Mouse (Mus musculus) embryonic facial prominence, embryonic 14.5 days (tissue): ENCODE measurements around the gene Vars. TPM values are rescaled to one million over a fixed set of nuclear protein-coding genes. Genes with fewer than 3 reads are reported as not detected.

ENCODE experiments used
- ATAC-seq: fragments of 200-750 bp; cut with Nextera tagmentation; 2 replicates; pipeline ENCODE4 v1.8.0; 2017; ENCODE audit warnings: low read depth, moderate number of reproducible peaks, moderate TSS enrichment
- DNase-seq: peaks from one replicate; pipeline ENCODE4 v3.0.0-alpha.2; 2015; ENCODE audit warnings: low spot score
- H3K27ac ChIP-seq: fragments of 300-500 bp; sonication (generic); replicated peaks from 2 replicates; pipeline ENCODE4 v1.5.1; 2014; ENCODE audit warnings: low read depth, mild to moderate bottlenecking, low read length, moderate library complexity
- H3K27me3 ChIP-seq: fragments of 300-500 bp; sonication (generic); replicated peaks from 2 replicates; pipeline ENCODE4 v1.6.1; 2014; ENCODE audit warnings: low read length; ENCODE audit not compliant: control insufficient read depth, insufficient read depth
- H3K36me3 ChIP-seq: fragments of 300-500 bp; sonication (generic); 2 replicates; pipeline ENCODE4 v1.6.1; 2014; ENCODE audit warnings: low read length, mixed read lengths; ENCODE audit not compliant: control insufficient read depth, insufficient read depth
- H3K4me1 ChIP-seq: fragments of 300-500 bp; sonication (generic); 2 replicates; pipeline ENCODE4 v1.6.1; 2014; ENCODE audit warnings: antibody characterized with exemption, low read length; ENCODE audit not compliant: control insufficient read depth, insufficient read depth
- H3K4me2 ChIP-seq: fragments of 300-500 bp; sonication (generic); 2 replicates; pipeline ENCODE4 v1.6.1; 2014; ENCODE audit warnings: low read depth, mild to moderate bottlenecking, low read length, moderate library complexity, mixed read lengths
- H3K4me3 ChIP-seq: fragments of 300-500 bp; sonication (generic); 2 replicates; pipeline ENCODE4 v1.5.1; 2014; ENCODE audit warnings: low read depth, mild to moderate bottlenecking, low read length
- H3K9ac ChIP-seq: fragments of 300-500 bp; sonication (generic); 2 replicates; pipeline ENCODE4 v1.6.1; 2014; ENCODE audit warnings: low read depth, mild to moderate bottlenecking, low read length, moderate library complexity, mixed read lengths
- H3K9me3 ChIP-seq: fragments of 300-500 bp; sonication (generic); 2 replicates; pipeline ENCODE4 v1.6.1; 2016; ENCODE audit warnings: low read length; ENCODE audit not compliant: control insufficient read depth
- WGBS: fragments of 180-500 bp; shearing (Covaris S2); extraction: QIAGEN DNeasy Blood & Tissue Kit; methylation state at CpG from one replicate; pipeline ENCODE4 v1.1.7; 2014; 5-methylcytosine and 5-hydroxymethylcytosine counted together
- polyA plus RNA-seq: library from polyadenylated mRNA; unstranded; fragments of >200 nt; fragmentation: Nextera tagmentation; extraction: Ambion mirVana; gene quantifications from 2 replicates; pipeline ENCODE4 v1.2.1, GENCODE M21; 2014

Gene Vars
- polyA plus RNA-seq, 1 experiment from 2014 or later = 80.3 TPM

DNA sequence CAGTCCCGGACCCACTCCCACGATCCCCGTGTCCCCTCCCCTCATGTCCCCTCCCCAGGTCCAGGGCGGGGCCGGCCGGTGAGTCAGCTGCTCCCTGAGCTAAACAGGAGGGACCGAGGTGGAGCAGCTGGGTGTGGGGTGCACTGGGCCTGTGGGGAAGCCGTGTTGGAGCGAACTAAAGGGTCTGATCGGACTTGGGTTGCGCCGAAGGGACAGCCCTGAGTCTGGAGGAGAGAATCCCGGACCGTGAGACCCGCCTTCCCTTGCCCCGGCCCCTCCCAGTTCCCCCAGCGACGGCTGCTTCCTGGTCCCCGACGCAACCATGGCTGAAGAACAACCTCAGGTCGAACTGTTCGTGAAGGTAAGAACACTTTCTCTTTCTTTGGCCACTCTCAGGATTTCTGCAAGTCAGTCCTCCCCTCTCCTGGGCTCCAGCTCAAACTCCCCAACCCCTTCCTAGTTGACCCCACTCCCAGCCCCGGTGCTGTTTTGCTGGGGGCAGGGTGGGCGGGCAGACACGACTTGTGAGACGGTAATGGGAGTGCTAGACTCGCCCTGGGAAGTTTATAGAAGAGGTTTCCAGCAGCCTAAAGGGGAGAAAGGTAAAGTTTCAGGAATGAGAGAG is 49.5 kb downstream of the Vars start:
- Histone ChIP-seq H3K9ac (peak overlapping the region; percentile 84), H3K27ac (peak overlapping the region; percentile 96), H3K27me3 (no peaks in the 10 kb centered on the region), H3K9me3 (no peaks in the 10 kb centered on the region), H3K4me2 (peak overlapping the region; percentile 83), H3K4me1 (peaks cover 46% of the 10 kb centered on the region), H3K36me3 (peaks cover 30% of the 10 kb centered on the region), H3K4me3 (peak overlapping the region; percentile 61)
- WGBS = under 1% methylated on average over 21 of the region's 27 CpGs
- DNase-seq (peak; percentile 85), ATAC-seq (peak; percentile 34)

DNA sequence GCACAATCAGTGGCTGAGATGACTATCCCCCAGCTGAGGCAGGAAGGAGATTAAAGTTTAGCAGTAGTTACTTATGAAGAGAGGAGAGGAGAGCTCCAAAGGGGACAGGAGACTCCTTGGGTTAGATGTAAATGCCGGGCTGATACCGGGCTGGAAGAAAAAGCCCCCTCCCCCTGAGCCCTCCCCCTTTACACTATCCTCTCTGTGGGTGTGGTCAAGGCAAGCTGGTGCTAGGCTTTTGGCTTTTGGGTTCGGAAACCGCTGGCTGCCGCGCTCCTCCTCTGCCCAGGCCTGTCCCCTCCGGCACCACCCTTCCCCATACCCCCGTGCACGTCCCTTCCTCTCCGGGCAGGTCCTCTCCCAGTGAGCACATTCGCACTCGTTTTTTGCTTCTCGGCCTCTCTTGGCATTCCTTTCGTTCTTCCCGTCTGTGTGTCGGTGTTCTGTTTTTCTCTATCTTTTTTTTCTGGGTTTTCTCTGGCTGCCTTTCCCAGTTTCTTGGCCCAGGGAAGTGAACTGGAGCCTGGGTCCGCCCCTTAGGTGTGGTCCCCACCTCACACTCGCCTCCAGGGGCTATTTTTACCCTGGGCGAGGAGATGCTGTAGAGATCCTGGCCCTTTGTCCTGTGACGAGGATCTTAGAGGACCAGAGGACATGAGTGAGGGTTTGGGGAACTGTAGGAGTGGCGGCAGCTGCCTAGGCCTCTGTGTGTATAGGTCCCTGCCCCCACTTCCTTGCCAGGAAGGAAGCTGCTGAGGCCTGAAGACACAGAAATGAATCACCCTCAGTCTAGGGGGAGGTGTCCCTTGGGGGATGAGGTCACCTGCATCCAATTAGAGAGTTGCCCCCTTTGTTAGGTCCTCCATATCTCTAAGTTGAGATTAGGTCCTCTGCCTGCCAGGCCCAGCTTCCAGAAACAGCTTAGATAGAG is 50.6 kb downstream of the Vars start:
- Histone ChIP-seq H3K27me3 (no peaks in the 10 kb centered on the region), H3K27ac (peak overlapping the region; percentile 96), H3K9ac (peak overlapping the region; percentile 84), H3K4me1 (peaks cover 36% of the 10 kb centered on the region), H3K36me3 (peaks cover 42% of the 10 kb centered on the region), H3K4me2 (peak overlapping the region; percentile 83), H3K9me3 (no peaks in the 10 kb centered on the region), H3K4me3 (peak overlapping the region; percentile 61)
- WGBS = under 1% methylated on average over 21 of the region's 21 CpGs
- ATAC-seq (peak; percentile 45), DNase-seq (peak; percentile 92)

GRCm38 (mm10) chr17:35052271-35052798 is 51.5 kb downstream of the Vars start:
- WGBS = 68% methylated on average over 12 of the region's 12 CpGs
- peaks cover 47% of the 10 kb centered on the region for H3K36me3 ChIP-seq
- DNase-seq = no peak

DNA sequence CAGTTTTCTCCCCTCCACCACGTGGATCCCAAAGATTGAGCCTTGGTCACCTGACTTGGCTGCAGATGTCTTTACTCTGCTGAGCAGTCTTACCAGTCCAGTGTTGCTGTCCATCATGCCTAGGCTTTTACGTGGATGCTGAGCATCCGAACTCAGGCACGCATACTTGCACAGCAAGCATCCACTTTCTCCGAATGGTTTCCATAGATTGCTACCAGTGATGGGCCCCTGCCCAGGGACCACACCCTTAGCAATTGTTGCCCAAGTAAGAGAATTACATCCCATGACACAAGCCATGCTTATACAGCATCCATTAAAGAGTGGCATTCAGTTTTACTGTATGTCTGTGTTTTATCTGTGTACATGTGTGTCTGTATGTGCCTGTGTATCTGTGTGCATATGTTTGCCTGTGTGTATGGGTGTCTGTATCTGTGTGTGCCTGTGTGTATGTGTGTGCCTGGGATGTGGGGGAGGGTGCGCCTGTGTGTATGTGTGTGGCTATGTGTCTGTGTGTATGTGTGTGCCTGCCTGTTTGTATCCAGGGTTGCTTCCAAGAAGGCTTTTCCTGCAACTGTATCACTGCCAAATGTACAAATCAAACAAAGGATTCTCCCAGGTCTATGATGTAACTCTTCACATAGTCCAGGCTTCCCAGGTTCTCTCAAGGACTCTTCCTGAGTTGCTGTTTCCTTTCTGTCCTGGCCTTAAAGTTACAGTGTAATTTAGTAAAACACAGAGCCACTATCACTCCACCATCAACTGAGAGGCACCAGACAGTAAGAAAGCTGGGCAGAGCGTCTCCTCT is 55.1 kb downstream of the Vars start:
- DNase-seq (no peak), ATAC-seq (no peak)
- H3K27me3 ChIP-seq = no peaks in the 10 kb centered on the region
- no peak overlapping the region for H3K27ac ChIP-seq
- H3K4me1 ChIP-seq = peaks cover 8% of the 10 kb centered on the region
- no peak overlapping the region for H3K4me2 ChIP-seq
- 87% methylated on average over 7 of the region's 7 CpGs for WGBS
- peaks cover 64% of the 10 kb centered on the region for H3K36me3 ChIP-seq
- H3K4me3 ChIP-seq = no peak overlapping the region
- no peaks in the 10 kb centered on the region for H3K9me3 ChIP-seq
- H3K9ac ChIP-seq = no peak overlapping the region

More at GRCm38 (mm10) chr17:35052271-35052798, 51.5 kb downstream of the Vars start:
- peak overlapping the region; percentile 84 for H3K9ac ChIP-seq
- no peak for ATAC-seq
- peaks cover 30% of the 10 kb centered on the region for H3K4me1 ChIP-seq
- H3K27ac ChIP-seq = peak overlapping the region; percentile 96
- H3K9me3 ChIP-seq = no peaks in the 10 kb centered on the region
- H3K4me3 ChIP-seq = peak overlapping the region; percentile 61
- no peaks in the 10 kb centered on the region for H3K27me3 ChIP-seq
- peak overlapping the region; percentile 83 for H3K4me2 ChIP-seq

- no peaks in the 10 kb centered on the region for H3K9me3 ChIP-seq
- H3K9ac ChIP-seq = no peak overlapping the region
- no peak overlapping the region for H3K4me3 ChIP-seq
- WGBS = 79% methylated on average over 3 of the region's 3 CpGs
- no peak overlapping the region for H3K27ac ChIP-seq
- DNase-seq = no peak
- H3K4me1 ChIP-seq = peaks cover 3% of the 10 kb centered on the region
- H3K4me2 ChIP-seq = no peak overlapping the region
- peaks cover 74% of the 10 kb centered on the region for H3K36me3 ChIP-seq
- ATAC-seq = no peak
- no peaks in the 10 kb centered on the region for H3K27me3 ChIP-seq
These were observed 56.3 kb downstream of the Vars start for GRCm38 (mm10) chr17:35057090-35057489.

GRCm38 (mm10) chr17:35058316-35058715 is 57.5 kb downstream of the Vars start:
- H3K36me3 ChIP-seq = peaks cover 72% of the 10 kb centered on the region
- H3K27ac ChIP-seq = peak overlapping the region; percentile 92
- peak overlapping the region; percentile 65; the same call in 1 of the 2 replicates for H3K4me3 ChIP-seq
- no peaks in the 10 kb centered on the region for H3K27me3 ChIP-seq
- peak overlapping the region; percentile 86 for H3K4me2 ChIP-seq
- H3K9me3 ChIP-seq = no peaks in the 10 kb centered on the region
- no peak for ATAC-seq
- no peak for DNase-seq
- H3K4me1 ChIP-seq = no peaks in the 10 kb centered on the region; the same call in 1 of the 2 replicates
- WGBS = 58% methylated on average over 9 of the region's 9 CpGs
- peak overlapping the region; percentile 85; the same call in 1 of the 2 replicates for H3K9ac ChIP-seq

GRCm38 (mm10) chr17:35058911-35059892 is 58.4 kb downstream of the Vars start, which contains the start of gene Ddah2:
Ddah2 (plus strand) TSS chr17:35059035.
- H3K9me3 ChIP-seq = no peaks in the 10 kb centered on the region
- no peaks in the 10 kb centered on the region for H3K27me3 ChIP-seq
- peak within 1 kb of the TSS; percentile 85 for H3K9ac ChIP-seq
- H3K4me3 ChIP-seq = peak within 1 kb of the TSS; percentile 65
- DNase-seq (peak; percentile 98), ATAC-seq (peak; percentile 90)
- no peaks in the 10 kb centered on the region; the same call in 1 of the 2 replicates for H3K4me1 ChIP-seq
- H3K36me3 ChIP-seq = peaks cover 63% of the 10 kb centered on the region
- H3K4me2 ChIP-seq = peak within 1 kb of the TSS; percentile 86
- WGBS = under 1% methylated on average over 55 of the region's 57 CpGs
- H3K27ac ChIP-seq = peak within 1 kb of the TSS; percentile 92
